Mouse (Mus musculus) fat pad, adult 2 months (tissue): Measurements from ENCODE around the gene Adra1b.

Source experiments
- DNase-seq: peaks from one replicate; pipeline ENCODE4 v3.0.0-alpha.2; 2011; ENCODE audit warnings: low read depth, low spot score; ENCODE audit errors: extremely low read depth

Gene Adra1b

GRCm38 (mm10) chr11:43901051-43901654 lies at the start of gene Adra1b:
Gene Adra1b, minus strand, starts transcription at chr11:43901210.
- DNase-seq = no peak

GRCm38 (mm10) chr11:43950274-43950673 lies 49.3 kb upstream of the Adra1b start:
- no peak for DNase-seq

- DNase-seq = no peak
These were observed 42.8 kb upstream of the Adra1b start for GRCm38 (mm10) chr11:43943781-43944180.

- DNase-seq = no peak
These were observed 42.2 kb upstream of the Adra1b start for GRCm38 (mm10) chr11:43943167-43943566.

- no peak for DNase-seq
These were observed 39.6 kb upstream of the Adra1b start for GRCm38 (mm10) chr11:43940501-43941202.

- no peak for DNase-seq
These were observed 35.0 kb upstream of the Adra1b start for GRCm38 (mm10) chr11:43936023-43936422.

GRCm38 (mm10) chr11:43933480-43933879 lies 32.5 kb upstream of the Adra1b start:
- no peak for DNase-seq

- DNase-seq = no peak
These were observed 32.0 kb upstream of the Adra1b start for GRCm38 (mm10) chr11:43933000-43933399.

- DNase-seq = no peak
These were observed 29.2 kb upstream of the Adra1b start for GRCm38 (mm10) chr11:43930191-43930590.

- no peak for DNase-seq
These were observed 28.7 kb upstream of the Adra1b start for GRCm38 (mm10) chr11:43929706-43930105.

- DNase-seq = no peak
These were observed 28.2 kb upstream of the Adra1b start for GRCm38 (mm10) chr11:43929178-43929577.

- DNase-seq = no peak
These were observed 26.3 kb upstream of the Adra1b start for GRCm38 (mm10) chr11:43927133-43927815.

GRCm38 (mm10) chr11:43926163-43926562 lies 25.2 kb upstream of the Adra1b start:
- no peak for DNase-seq

- DNase-seq = no peak
These were observed 24.6 kb upstream of the Adra1b start for GRCm38 (mm10) chr11:43925584-43925983.

- no peak for DNase-seq
These were observed 20.7 kb upstream of the Adra1b start for GRCm38 (mm10) chr11:43921701-43922100.

GRCm38 (mm10) chr11:43919492-43920055 lies 18.6 kb upstream of the Adra1b start:
- DNase-seq = no peak

GRCm38 (mm10) chr11:43914552-43915447 lies 13.8 kb upstream of the Adra1b start:
- DNase-seq = no peak

- no peak for DNase-seq
These were observed 11.3 kb upstream of the Adra1b start for GRCm38 (mm10) chr11:43912136-43912888.

- DNase-seq = no peak
These were observed 10.6 kb upstream of the Adra1b start for GRCm38 (mm10) chr11:43911646-43912045.

- DNase-seq = no peak
These were observed 2.3 kb upstream of the Adra1b start for GRCm38 (mm10) chr11:43903351-43903750.
